Mouse (Mus musculus) brain, adult 2 months (tissue): ENCODE measurements at regions not wholly inside any gene's neighbourhood (a gene's known extent, or its start where the extent isn't known, plus 50 kb on each side); places are given as distances from the start of the nearest gene placed in this dataset.
A peak's percentile ranks its signal among the peaks of the same experiment; 100 is the strongest.

Source experiments
- DNase-seq: peaks from one replicate; pipeline ENCODE4 v3.0.0; 2011; ENCODE audit warnings: low read depth, low spot score

GRCm38 (mm10) chr9:92097806-92098205 is 94.9 kb upstream of the Plscr5 start:
- DNase-seq = no peak

- no peak for DNase-seq
Observed at GRCm38 (mm10) chr9:92129504-92129903, 63.2 kb upstream of the Plscr5 start.

GRCm38 (mm10) chr9:92130445-92130844 is 62.3 kb upstream of the Plscr5 start:
- no peak for DNase-seq

- peak; percentile 17 for DNase-seq
Observed at GRCm38 (mm10) chr9:92132440-92132839, 60.3 kb upstream of the Plscr5 start.

GRCm38 (mm10) chr9:92141924-92142323 is 50.8 kb upstream of the Plscr5 start:
- peak; percentile 33 for DNase-seq
